Mouse (Mus musculus) myocyte (in vitro differentiated cells): Measurements from ENCODE around the gene Slc12a8.

Experiments used
- CEBPB ChIP-seq: IDR thresholded peaks from 2 replicates; pipeline ENCODE4 v1.6.1; 2011; ENCODE audit warnings: mild to moderate bottlenecking, moderate library complexity; ENCODE audit not compliant: poor library complexity, insufficient read depth, severe bottlenecking
- E2F4 ChIP-seq: IDR thresholded peaks from one replicate; pipeline ENCODE4 v1.6.1; 2011; ENCODE audit warnings: mild to moderate bottlenecking, control low read depth, moderate library complexity; ENCODE audit not compliant: insufficient read depth
- MAX ChIP-seq: IDR thresholded peaks from one replicate; pipeline ENCODE4 v1.6.1; 2011; ENCODE audit warnings: low read depth, mild to moderate bottlenecking, control low read depth
- MYOD1 ChIP-seq, 3 experiments: IDR thresholded peaks; one replicate each; pipeline ENCODE4 v1.6.1; 2011; ENCODE audit warnings: control low read depth in 2 of 3, low read depth in 2 of 3, mild to moderate bottlenecking in 2 of 3, moderate library complexity in 1 of 3; ENCODE audit not compliant: insufficient read length in 2 of 3, control insufficient read depth in 1 of 3
- POLR2A ChIP-seq: IDR thresholded peaks from one replicate; pipeline ENCODE4 v1.6.1; 2011; ENCODE audit warnings: low read depth, mild to moderate bottlenecking, control low read depth, moderate library complexity; ENCODE audit not compliant: insufficient read length
- REST ChIP-seq: IDR thresholded peaks from one replicate; pipeline ENCODE4 v1.6.1; 2011; ENCODE audit warnings: mild to moderate bottlenecking, control low read depth, moderate library complexity; ENCODE audit not compliant: insufficient read depth, insufficient read length
- USF1 ChIP-seq: IDR thresholded peaks from one replicate; pipeline ENCODE4 v1.6.1; 2011; ENCODE audit warnings: low read depth, mild to moderate bottlenecking, control low read depth, moderate library complexity

GRCm38 (mm10) chr16:33687724-33688123 lies 170.6 kb downstream of the Slc12a8 start:
- TF ChIP-seq USF1 (no peak), REST (no peak), POLR2A (no peak), E2F4 (no peak), MAX (no peak), CEBPB (no peak), MYOD1 (IDR thresholded peaks at IDR 0.05; ENCODE audit: control insufficient read depth in 1 of 3, insufficient read length in 2 of 3, low read depth in 2 of 3) (no peak)
